Mouse (Mus musculus): ENCODE measurements around the gene Tapt1. TPM values are rescaled to one million over a fixed set of nuclear protein-coding genes. Genes with fewer than 3 reads are reported as not detected.

The Tapt1 gene
- polyA plus RNA-seq, 1 experiment from 2014 or later: 29.5 TPM

DNA sequence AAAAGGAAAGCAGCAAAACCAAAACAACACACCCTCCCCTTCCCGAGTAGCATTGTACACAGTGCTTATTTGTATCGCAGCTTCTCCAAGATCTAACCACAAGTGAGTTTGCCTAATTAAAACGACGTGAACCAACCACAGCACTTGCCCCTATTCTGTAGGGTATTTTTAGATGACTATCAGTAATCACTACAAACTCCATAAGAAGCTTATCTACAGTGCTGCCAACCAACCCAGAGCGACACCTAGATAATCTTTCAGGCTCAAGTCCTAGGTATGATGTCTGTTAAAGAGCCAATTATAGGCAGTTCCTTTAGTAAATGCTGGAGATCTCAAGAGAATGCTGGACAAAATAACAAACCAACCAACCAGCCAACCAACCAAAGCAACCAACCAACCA is 28.6 kb downstream of the Tapt1 start:
- WGBS: 43% methylated on average over 5 of the region's 5 CpGs
- H3K27ac ChIP-seq (ENCODE audit: low read length): no peak overlapping the region
- no peaks in the 10 kb centered on the region for H3K9me3 ChIP-seq (replicated peaks; ENCODE audit: control insufficient read depth, low read length)
- H3K36me3 ChIP-seq (ENCODE audit: control insufficient read depth, insufficient read depth): peaks cover 14% of the 10 kb centered on the region
- H3K4me2 ChIP-seq (ENCODE audit: low read depth, low read length): no peak overlapping the region
- H3K27me3 ChIP-seq (ENCODE audit: control insufficient read depth, insufficient read depth, low read length): no peaks in the 10 kb centered on the region
- H3K9ac ChIP-seq (ENCODE audit: low read length): no peak overlapping the region
- H3K4me1 ChIP-seq (ENCODE audit: control insufficient read depth, insufficient read depth, low read length): peaks cover 4% of the 10 kb centered on the region; the same call in 1 of the 2 replicates
- H3K4me3 ChIP-seq (ENCODE audit: low read length): no peak overlapping the region
- no peak for ATAC-seq (replicated peaks; ENCODE audit: extremely low read depth, insufficient read depth, low FRiP score)

DNA sequence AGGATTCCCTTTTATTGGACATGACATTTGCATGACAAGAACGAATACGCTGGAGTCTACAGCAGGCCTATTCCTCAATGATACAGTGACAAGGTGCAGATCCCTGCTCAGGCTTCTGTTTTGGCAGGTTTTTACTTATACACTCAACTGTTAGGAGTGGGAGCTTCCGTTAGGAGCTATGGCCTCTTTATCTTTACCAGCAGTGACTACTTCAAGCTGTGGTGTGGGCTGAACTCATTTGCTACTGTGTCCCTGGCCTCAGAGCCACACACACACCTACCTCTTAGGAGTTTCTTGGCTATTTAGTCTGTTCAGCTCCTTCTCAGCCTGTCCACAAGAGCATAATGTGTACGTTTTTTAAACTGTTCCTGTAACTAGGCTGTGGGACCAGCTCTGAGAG is 30.3 kb downstream of the Tapt1 start:
- Histone ChIP-seq H3K4me3 (ENCODE audit: low read length) (no peak overlapping the region), H3K36me3 (ENCODE audit: control insufficient read depth, insufficient read depth) (peaks cover 17% of the 10 kb centered on the region), H3K4me2 (ENCODE audit: low read depth, low read length) (no peak overlapping the region), H3K4me1 (ENCODE audit: control insufficient read depth, insufficient read depth, low read length) (peaks cover 4% of the 10 kb centered on the region; the same call in 1 of the 2 replicates), H3K27me3 (ENCODE audit: control insufficient read depth, insufficient read depth, low read length) (no peaks in the 10 kb centered on the region), H3K9me3 (replicated peaks; ENCODE audit: control insufficient read depth, low read length) (no peaks in the 10 kb centered on the region), H3K9ac (ENCODE audit: low read length) (no peak overlapping the region), H3K27ac (ENCODE audit: low read length) (no peak overlapping the region)
- no peak for ATAC-seq (replicated peaks; ENCODE audit: extremely low read depth, insufficient read depth, low FRiP score)
- WGBS: 57% methylated on average over 4 of the region's 4 CpGs

DNA sequence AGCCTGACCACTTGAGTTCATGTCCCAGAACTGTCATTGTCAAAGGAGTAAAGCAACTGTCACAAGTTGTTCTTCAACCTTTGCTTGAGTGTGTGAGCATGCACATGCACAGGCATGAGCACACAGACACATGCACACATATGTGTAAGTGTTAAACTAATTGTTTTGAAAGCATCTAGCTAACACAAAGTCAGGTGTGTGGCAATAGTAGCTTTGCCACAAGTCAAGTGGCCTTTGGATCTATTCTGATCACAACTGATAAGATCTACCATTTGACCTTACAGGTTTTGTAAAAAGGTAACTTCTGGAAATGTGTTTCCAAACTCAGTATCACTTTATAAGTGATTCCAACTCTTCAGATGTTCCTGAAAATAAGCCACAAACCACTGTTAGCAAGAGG is 39.1 kb downstream of the Tapt1 start:
- H3K4me2 ChIP-seq (ENCODE audit: low read depth, low read length): no peak overlapping the region
- no peaks in the 10 kb centered on the region for H3K4me1 ChIP-seq (ENCODE audit: control insufficient read depth, insufficient read depth, low read length)
- H3K4me3 ChIP-seq (ENCODE audit: low read length): no peak overlapping the region
- no peak for ATAC-seq (replicated peaks; ENCODE audit: extremely low read depth, insufficient read depth, low FRiP score)
- H3K36me3 ChIP-seq (ENCODE audit: control insufficient read depth, insufficient read depth): peaks cover 41% of the 10 kb centered on the region
- no peak overlapping the region for H3K9ac ChIP-seq (ENCODE audit: low read length)
- H3K9me3 ChIP-seq (replicated peaks; ENCODE audit: control insufficient read depth, low read length): no peaks in the 10 kb centered on the region
- H3K27ac ChIP-seq (ENCODE audit: low read length): no peak overlapping the region
- no peaks in the 10 kb centered on the region for H3K27me3 ChIP-seq (ENCODE audit: control insufficient read depth, insufficient read depth, low read length)

DNA sequence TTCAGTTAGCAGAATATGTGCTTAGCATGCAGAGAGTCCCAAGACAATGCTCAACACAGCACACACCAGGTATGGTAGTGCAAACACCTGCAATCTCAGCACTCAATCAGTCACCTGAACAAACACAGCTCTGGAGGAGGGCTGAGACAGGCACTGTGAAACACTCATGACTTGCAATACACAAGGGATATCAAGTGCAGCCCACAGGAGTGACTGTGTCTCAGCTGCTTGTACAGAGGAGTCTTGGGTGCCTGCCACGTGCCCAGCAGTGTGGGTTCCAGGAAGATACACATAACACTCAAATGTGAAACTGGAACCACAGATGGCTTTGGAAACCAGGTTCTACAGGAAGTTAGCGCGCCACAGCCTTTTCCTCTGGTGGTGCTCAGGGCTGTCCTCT is 44.8 kb downstream of the Tapt1 start:
- no peak overlapping the region for H3K9ac ChIP-seq (ENCODE audit: low read length)
- no peaks in the 10 kb centered on the region for H3K4me1 ChIP-seq (ENCODE audit: control insufficient read depth, insufficient read depth, low read length)
- H3K4me3 ChIP-seq (ENCODE audit: low read length): no peak overlapping the region
- no peak overlapping the region for H3K27ac ChIP-seq (ENCODE audit: low read length)
- no peak; the same call in 1 of the 2 replicates for ATAC-seq (replicated peaks; ENCODE audit: extremely low read depth, insufficient read depth, low FRiP score)
- H3K4me2 ChIP-seq (ENCODE audit: low read depth, low read length): no peak overlapping the region
- H3K9me3 ChIP-seq (replicated peaks; ENCODE audit: control insufficient read depth, low read length): no peaks in the 10 kb centered on the region
- no peaks in the 10 kb centered on the region for H3K27me3 ChIP-seq (ENCODE audit: control insufficient read depth, insufficient read depth, low read length)
- 79% methylated on average over 3 of the region's 3 CpGs for WGBS
- peaks cover 47% of the 10 kb centered on the region for H3K36me3 ChIP-seq (ENCODE audit: control insufficient read depth, insufficient read depth)

DNA sequence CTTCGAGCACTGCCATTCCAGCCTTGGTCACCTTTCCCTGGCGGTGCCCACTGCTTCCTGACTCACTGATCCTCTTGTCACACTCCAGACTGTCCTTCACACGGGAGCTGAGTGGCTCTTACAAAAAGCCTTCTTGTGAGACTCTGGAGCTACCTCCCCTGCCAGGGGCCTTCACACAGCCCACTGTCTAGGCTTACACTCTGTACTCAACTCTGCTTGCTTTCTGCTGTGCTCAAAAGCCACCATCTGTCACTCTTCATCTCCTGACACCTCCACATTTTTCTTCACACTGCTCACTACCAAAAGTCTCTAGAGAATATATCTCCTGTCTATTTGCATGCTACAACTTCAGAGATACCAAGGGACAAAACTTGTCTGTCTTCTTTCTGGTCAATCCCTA is 46.0 kb downstream of the Tapt1 start:
- Histone ChIP-seq H3K4me2 (ENCODE audit: low read depth, low read length) (no peak overlapping the region), H3K4me1 (ENCODE audit: control insufficient read depth, insufficient read depth, low read length) (no peaks in the 10 kb centered on the region), H3K36me3 (ENCODE audit: control insufficient read depth, insufficient read depth) (peaks cover 50% of the 10 kb centered on the region), H3K9ac (ENCODE audit: low read length) (no peak overlapping the region), H3K9me3 (replicated peaks; ENCODE audit: control insufficient read depth, low read length) (no peaks in the 10 kb centered on the region), H3K27me3 (ENCODE audit: control insufficient read depth, insufficient read depth, low read length) (no peaks in the 10 kb centered on the region), H3K27ac (ENCODE audit: low read length) (no peak overlapping the region), H3K4me3 (ENCODE audit: low read length) (no peak overlapping the region)
- no peak for ATAC-seq (replicated peaks; ENCODE audit: extremely low read depth, insufficient read depth, low FRiP score)
- WGBS: 67% methylated on average over 3 of the region's 3 CpGs

DNA sequence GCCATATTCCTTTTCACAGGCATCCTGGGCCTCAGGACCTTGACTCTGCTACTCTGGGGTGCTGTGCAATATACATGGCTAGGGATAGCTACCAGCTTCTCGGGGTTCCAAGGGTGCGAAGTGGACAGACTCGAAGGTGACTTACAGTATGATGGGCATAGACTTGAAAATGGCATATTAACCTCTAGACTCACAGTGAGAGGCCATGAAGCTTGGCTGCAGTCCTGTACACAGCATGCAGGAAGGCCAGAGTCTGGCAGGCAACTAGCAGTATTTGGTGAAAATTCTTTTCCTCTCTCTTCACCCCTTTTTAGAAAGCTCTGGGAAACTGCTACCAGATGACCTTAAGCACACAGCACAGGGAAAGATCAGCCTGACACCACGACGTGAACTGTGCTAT is 52.4 kb downstream of the Tapt1 start:
- Histone ChIP-seq H3K9me3 (replicated peaks; ENCODE audit: control insufficient read depth, low read length) (no peaks in the 10 kb centered on the region), H3K4me1 (ENCODE audit: control insufficient read depth, insufficient read depth, low read length) (no peaks in the 10 kb centered on the region), H3K27me3 (ENCODE audit: control insufficient read depth, insufficient read depth, low read length) (no peaks in the 10 kb centered on the region), H3K27ac (ENCODE audit: low read length) (no peak overlapping the region), H3K4me3 (ENCODE audit: low read length) (no peak overlapping the region), H3K9ac (ENCODE audit: low read length) (no peak overlapping the region), H3K36me3 (ENCODE audit: control insufficient read depth, insufficient read depth) (peaks cover 37% of the 10 kb centered on the region), H3K4me2 (ENCODE audit: low read depth, low read length) (no peak overlapping the region)
- WGBS: 93% methylated on average over 5 of the region's 5 CpGs
- ATAC-seq (replicated peaks; ENCODE audit: extremely low read depth, insufficient read depth, low FRiP score): no peak

DNA sequence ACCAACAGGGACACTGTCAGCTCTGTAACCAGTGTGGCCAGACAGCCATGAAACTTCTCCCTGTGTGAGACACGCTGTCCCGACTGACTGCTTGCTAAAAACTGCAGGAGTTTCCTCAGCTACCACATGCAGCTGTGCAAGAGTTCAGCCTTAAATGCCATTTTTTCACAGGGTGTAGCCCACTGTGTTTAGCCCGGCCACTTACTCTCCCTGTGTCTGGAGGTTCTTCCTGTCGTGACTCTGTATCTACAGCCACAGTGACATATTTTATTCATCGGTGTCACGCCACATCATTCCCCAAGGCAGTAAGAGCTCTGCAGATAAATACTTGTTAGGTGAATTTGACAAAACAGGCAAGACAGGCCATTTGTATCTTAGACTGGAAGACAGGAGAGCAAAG is 59.6 kb downstream of the Tapt1 start:
- Histone ChIP-seq H3K27ac (ENCODE audit: low read length) (no peak overlapping the region), H3K4me2 (ENCODE audit: low read depth, low read length) (no peak overlapping the region), H3K9me3 (replicated peaks; ENCODE audit: control insufficient read depth, low read length) (no peaks in the 10 kb centered on the region), H3K4me3 (ENCODE audit: low read length) (no peak overlapping the region), H3K36me3 (ENCODE audit: control insufficient read depth, insufficient read depth) (no peaks in the 10 kb centered on the region), H3K27me3 (ENCODE audit: control insufficient read depth, insufficient read depth, low read length) (no peaks in the 10 kb centered on the region), H3K9ac (ENCODE audit: low read length) (no peak overlapping the region), H3K4me1 (ENCODE audit: control insufficient read depth, insufficient read depth, low read length) (no peaks in the 10 kb centered on the region)
- ATAC-seq (replicated peaks; ENCODE audit: extremely low read depth, insufficient read depth, low FRiP score): no peak
- WGBS: 61% methylated on average over 6 of the region's 6 CpGs

DNA sequence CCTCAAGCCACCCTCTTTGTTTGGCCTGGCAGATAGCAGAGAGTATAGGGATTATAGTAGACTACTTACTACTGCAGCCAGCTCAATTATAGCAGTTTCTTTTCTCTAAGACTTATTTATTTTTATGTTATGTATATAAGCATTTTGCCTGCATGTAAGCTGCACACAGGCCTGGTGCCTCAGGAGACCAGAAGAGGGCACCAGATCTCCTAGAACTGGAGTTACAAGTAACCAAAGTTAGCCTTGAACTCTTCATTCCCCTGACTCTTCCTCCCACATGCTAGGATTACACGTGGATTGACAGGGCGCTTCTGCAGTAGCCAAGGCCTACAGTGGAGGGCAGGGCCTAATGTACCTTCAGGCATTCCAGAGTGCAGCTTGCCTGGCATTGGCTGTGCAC is 60.6 kb downstream of the Tapt1 start:
- H3K9ac ChIP-seq (ENCODE audit: low read length): no peak overlapping the region
- H3K36me3 ChIP-seq (ENCODE audit: control insufficient read depth, insufficient read depth): no peaks in the 10 kb centered on the region
- no peak for ATAC-seq (replicated peaks; ENCODE audit: extremely low read depth, insufficient read depth, low FRiP score)
- no peak overlapping the region for H3K27ac ChIP-seq (ENCODE audit: low read length)
- no peaks in the 10 kb centered on the region for H3K27me3 ChIP-seq (ENCODE audit: control insufficient read depth, insufficient read depth, low read length)
- 45% methylated on average over 2 of the region's 2 CpGs for WGBS
- H3K4me1 ChIP-seq (ENCODE audit: control insufficient read depth, insufficient read depth, low read length): no peaks in the 10 kb centered on the region
- H3K4me2 ChIP-seq (ENCODE audit: low read depth, low read length): no peak overlapping the region
- H3K9me3 ChIP-seq (replicated peaks; ENCODE audit: control insufficient read depth, low read length): no peaks in the 10 kb centered on the region
- H3K4me3 ChIP-seq (ENCODE audit: low read length): no peak overlapping the region

DNA sequence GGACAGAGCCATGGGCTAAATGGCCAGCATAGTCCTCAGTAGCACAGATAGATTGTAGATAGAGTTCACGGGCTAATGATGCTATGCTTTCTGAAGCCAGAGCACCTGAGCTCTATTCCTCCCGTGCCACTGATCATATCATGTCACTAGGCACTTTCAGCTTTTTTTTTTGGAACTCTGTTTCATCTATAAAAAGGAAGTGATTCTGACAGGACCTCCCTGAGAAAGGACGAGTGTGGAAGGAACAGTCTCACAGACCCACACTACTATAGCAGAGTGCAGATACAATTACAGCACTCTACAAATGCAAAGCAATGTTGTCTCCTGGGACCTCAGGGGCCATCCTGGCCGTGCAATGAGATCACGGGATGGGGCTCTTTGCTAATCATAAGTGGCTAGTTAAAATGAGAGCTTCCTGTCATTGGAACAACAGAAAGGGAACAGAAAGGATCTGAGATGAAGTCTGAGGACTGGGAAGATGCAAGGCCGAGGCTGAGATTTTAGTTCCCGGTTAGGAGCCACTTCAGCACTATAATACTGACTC is 62.1 kb downstream of the Tapt1 start:
- 31% methylated on average over 7 of the region's 7 CpGs for WGBS
- Histone ChIP-seq H3K27me3 (ENCODE audit: control insufficient read depth, insufficient read depth, low read length) (no peaks in the 10 kb centered on the region), H3K4me1 (ENCODE audit: control insufficient read depth, insufficient read depth, low read length) (no peaks in the 10 kb centered on the region), H3K27ac (ENCODE audit: low read length) (no peak overlapping the region), H3K9me3 (replicated peaks; ENCODE audit: control insufficient read depth, low read length) (no peaks in the 10 kb centered on the region), H3K4me2 (ENCODE audit: low read depth, low read length) (no peak overlapping the region), H3K36me3 (ENCODE audit: control insufficient read depth, insufficient read depth) (no peaks in the 10 kb centered on the region), H3K4me3 (ENCODE audit: low read length) (no peak overlapping the region), H3K9ac (ENCODE audit: low read length) (no peak overlapping the region)
- no peak for ATAC-seq (replicated peaks; ENCODE audit: extremely low read depth, insufficient read depth, low FRiP score)

DNA sequence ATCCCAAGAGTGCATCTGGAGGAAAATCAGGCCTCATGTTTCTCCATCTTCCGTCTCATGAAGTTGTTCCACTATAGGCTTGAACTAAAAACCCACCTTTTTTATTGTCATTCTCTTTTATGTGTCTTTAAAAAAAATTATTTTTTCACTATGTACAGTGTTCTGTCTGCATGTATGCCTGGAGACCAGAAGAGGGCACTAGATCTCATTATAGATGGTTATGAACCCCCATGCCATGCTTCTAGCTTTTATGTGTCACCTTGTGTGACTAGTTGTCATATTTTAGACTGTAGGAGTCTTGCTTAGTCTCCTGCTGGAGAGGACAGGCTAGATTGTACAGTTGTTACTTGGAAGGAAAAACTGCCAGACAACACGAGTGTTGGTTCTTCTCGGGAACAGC is 63.1 kb downstream of the Tapt1 start:
- no peak overlapping the region for H3K4me2 ChIP-seq (ENCODE audit: low read depth, low read length)
- H3K9me3 ChIP-seq (replicated peaks; ENCODE audit: control insufficient read depth, low read length): no peaks in the 10 kb centered on the region
- no peaks in the 10 kb centered on the region for H3K4me1 ChIP-seq (ENCODE audit: control insufficient read depth, insufficient read depth, low read length)
- no peaks in the 10 kb centered on the region for H3K36me3 ChIP-seq (ENCODE audit: control insufficient read depth, insufficient read depth)
- 92% methylated on average over 3 of the region's 3 CpGs for WGBS
- no peak for ATAC-seq (replicated peaks; ENCODE audit: extremely low read depth, insufficient read depth, low FRiP score)
- H3K27ac ChIP-seq (ENCODE audit: low read length): no peak overlapping the region
- no peaks in the 10 kb centered on the region for H3K27me3 ChIP-seq (ENCODE audit: control insufficient read depth, insufficient read depth, low read length)
- H3K4me3 ChIP-seq (ENCODE audit: low read length): no peak overlapping the region
- H3K9ac ChIP-seq (ENCODE audit: low read length): no peak overlapping the region

Measured in heart, embryonic 16.5 days (tissue).